Mouse (Mus musculus) MEL (cell line): Measurements from ENCODE around the gene 9530077C05Rik.

Experiments used
- CHD2 ChIP-seq: IDR thresholded peaks from 2 replicates; pipeline ENCODE4 v1.6.1; 2011; ENCODE audit warnings: low read length, improper control_type of control experiment
- CTCF ChIP-seq, 3 experiments: IDR thresholded peaks in 2 of 3; conservative IDR thresholded peaks in 1 of 3; 2 replicates each; pipeline ENCODE4 v1.5.1; 2011 to 2012; ENCODE audit warnings: low read length in 3 of 3, low read depth in 2 of 3, mild to moderate bottlenecking in 2 of 3, improper control_type of control experiment in 1 of 3, inconsistent platforms in 1 of 3, mixed read lengths in 1 of 3, moderate library complexity in 1 of 3; ENCODE audit not compliant: control insufficient read depth in 1 of 3, insufficient read depth in 1 of 3, poor library complexity in 1 of 3, severe bottlenecking in 1 of 3
- EP300 ChIP-seq, 2 experiments: IDR thresholded peaks; 2 replicates each; pipeline ENCODE4 v1.6.1; 2011; ENCODE audit warnings: improper control_type of control experiment in 2 of 2, low read length in 2 of 2, low read depth in 1 of 2, mild to moderate bottlenecking in 1 of 2
- ETS1 ChIP-seq: IDR thresholded peaks from 2 replicates; pipeline ENCODE4 v1.6.1; 2012; ENCODE audit warnings: low read depth, mild to moderate bottlenecking, inconsistent platforms, low read length, improper control_type of control experiment, moderate library complexity
- JUND ChIP-seq: IDR thresholded peaks from 2 replicates; pipeline ENCODE4 v1.6.1; 2011; ENCODE audit warnings: low read depth, mild to moderate bottlenecking, improper control_type of control experiment, low read length
- KAT2A ChIP-seq: conservative IDR thresholded peaks from 2 replicates; pipeline ENCODE4 v1.6.1; 2012; ENCODE audit warnings: low read depth, low read length, improper control_type of control experiment, inconsistent platforms
- POLR2A ChIP-seq, 2 experiments: IDR thresholded peaks; 2 replicates each; pipeline ENCODE4 v1.6.1; 2011 to 2012; ENCODE audit warnings: low read length in 2 of 2, mild to moderate bottlenecking in 2 of 2, control low read depth in 1 of 2, improper control_type of control experiment in 1 of 2, low read depth in 1 of 2, moderate library complexity in 1 of 2; ENCODE audit not compliant: control insufficient read depth in 1 of 2, insufficient read depth in 1 of 2, poor library complexity in 1 of 2
- RAD21 ChIP-seq: IDR thresholded peaks from 2 replicates; pipeline ENCODE4 v1.6.1; 2011; ENCODE audit warnings: mild to moderate bottlenecking, low read depth, low read length, improper control_type of control experiment

- 0 out of 4 replicates have a peak, but pooled peaks of 1 of the 2 experiments have one; percentile 8 for TF ChIP-seq EP300 (IDR thresholded peaks at IDR 0.05; ENCODE audit: low read depth in 1 of 2, low read length in 2 of 2)
- TF ChIP-seq JUND = no peak
- TF ChIP-seq CTCF (IDR thresholded peaks at IDR 0.05 in 2 of 3, conservative IDR thresholded peaks at IDR 0.05 in 1 of 3; ENCODE audit: control insufficient read depth in 1 of 3, insufficient read depth in 1 of 3, low read depth in 2 of 3, low read length in 3 of 3, poor library complexity in 1 of 3, severe bottlenecking in 1 of 3) = no peak
- TF ChIP-seq ETS1 = no peak
- 0 out of 4 replicates have a peak, but pooled peaks of 1 of the 2 experiments have one; percentile 22 for TF ChIP-seq POLR2A (IDR thresholded peaks at IDR 0.05; ENCODE audit: control insufficient read depth in 1 of 2, insufficient read depth in 1 of 2, low read depth in 1 of 2, low read length in 2 of 2, poor library complexity in 1 of 2)
- TF ChIP-seq RAD21 = no peak
- TF ChIP-seq CHD2 = no peak
- no peak for TF ChIP-seq KAT2A
Measured at GRCm38 (mm10) chr9:22419877-22420276, 8.6 kb downstream of the 9530077C05Rik start.
